Mouse (Mus musculus) embryonic facial prominence, embryonic 11.5 days (tissue): ENCODE measurements around the gene Fiz1. TPM values are rescaled to one million over a fixed set of nuclear protein-coding genes. Genes with fewer than 3 reads are reported as not detected.

ENCODE experiments used
- ATAC-seq: fragments of 200-750 bp; cut with Nextera tagmentation; replicated peaks from 2 replicates; pipeline ENCODE4 v1.8.0; 2017; ENCODE audit warnings: low read depth; ENCODE audit not compliant: insufficient number of reproducible peaks, low FRiP score, low TSS enrichment
- DNase-seq: peaks from one replicate; pipeline ENCODE4 v3.0.0-alpha.2; 2015; ENCODE audit warnings: low spot score
- H3K27ac ChIP-seq: fragments of 300-500 bp; sonication (generic); replicated peaks from 2 replicates; pipeline ENCODE4 v1.5.1; 2014; ENCODE audit warnings: mild to moderate bottlenecking, low read depth, low read length, control low read depth
- H3K27me3 ChIP-seq: fragments of 300-500 bp; sonication (generic); 2 replicates; pipeline ENCODE4 v1.6.1; 2014; ENCODE audit warnings: mild to moderate bottlenecking, low read length, moderate library complexity, mixed read lengths; ENCODE audit not compliant: control insufficient read depth, insufficient read depth
- H3K36me3 ChIP-seq: fragments of 300-500 bp; sonication (generic); replicated peaks from 2 replicates; pipeline ENCODE4 v1.6.1; 2014; ENCODE audit warnings: low read depth, mild to moderate bottlenecking, low read length, moderate library complexity, mixed read lengths; ENCODE audit not compliant: control insufficient read depth, insufficient read depth
- H3K4me1 ChIP-seq: fragments of 300-500 bp; sonication (generic); 2 replicates; pipeline ENCODE4 v1.6.1; 2014; ENCODE audit warnings: low read length, mixed read lengths; ENCODE audit not compliant: control insufficient read depth, insufficient read depth
- H3K4me2 ChIP-seq: fragments of 300-500 bp; sonication (generic); 2 replicates; pipeline ENCODE4 v1.6.1; 2014; ENCODE audit warnings: low read depth, mild to moderate bottlenecking, control low read depth, low read length, moderate library complexity
- H3K4me3 ChIP-seq: fragments of 300-500 bp; sonication (generic); 2 replicates; pipeline ENCODE4 v1.5.1; 2014; ENCODE audit warnings: low read depth, low read length, control low read depth
- H3K9ac ChIP-seq: fragments of 300-500 bp; sonication (generic); replicated peaks from 2 replicates; pipeline ENCODE4 v1.6.1; 2014; ENCODE audit warnings: mild to moderate bottlenecking, control low read depth, low read length
- H3K9me3 ChIP-seq: fragments of 300-500 bp; sonication (generic); replicated peaks from 2 replicates; pipeline ENCODE4 v1.6.1; 2016; ENCODE audit warnings: mild to moderate bottlenecking, low read length, inconsistent platforms, mixed read lengths; ENCODE audit not compliant: control insufficient read depth
- WGBS: fragments of 180-500 bp; shearing (Covaris S2); extraction: QIAGEN DNeasy Blood & Tissue Kit; methylation state at CpG from one replicate; pipeline ENCODE4 v1.1.7; 2014; 5-methylcytosine and 5-hydroxymethylcytosine counted together
- polyA plus RNA-seq: library from polyadenylated mRNA; unstranded; fragments of >200 nt; fragmentation: Nextera tagmentation; extraction: Ambion mirVana; gene quantifications from 2 replicates; pipeline ENCODE4 v1.2.1, GENCODE M21; 2014

The Fiz1 gene
- 42.5 and 43.0 TPM in 2 replicates for polyA plus RNA-seq

DNA sequence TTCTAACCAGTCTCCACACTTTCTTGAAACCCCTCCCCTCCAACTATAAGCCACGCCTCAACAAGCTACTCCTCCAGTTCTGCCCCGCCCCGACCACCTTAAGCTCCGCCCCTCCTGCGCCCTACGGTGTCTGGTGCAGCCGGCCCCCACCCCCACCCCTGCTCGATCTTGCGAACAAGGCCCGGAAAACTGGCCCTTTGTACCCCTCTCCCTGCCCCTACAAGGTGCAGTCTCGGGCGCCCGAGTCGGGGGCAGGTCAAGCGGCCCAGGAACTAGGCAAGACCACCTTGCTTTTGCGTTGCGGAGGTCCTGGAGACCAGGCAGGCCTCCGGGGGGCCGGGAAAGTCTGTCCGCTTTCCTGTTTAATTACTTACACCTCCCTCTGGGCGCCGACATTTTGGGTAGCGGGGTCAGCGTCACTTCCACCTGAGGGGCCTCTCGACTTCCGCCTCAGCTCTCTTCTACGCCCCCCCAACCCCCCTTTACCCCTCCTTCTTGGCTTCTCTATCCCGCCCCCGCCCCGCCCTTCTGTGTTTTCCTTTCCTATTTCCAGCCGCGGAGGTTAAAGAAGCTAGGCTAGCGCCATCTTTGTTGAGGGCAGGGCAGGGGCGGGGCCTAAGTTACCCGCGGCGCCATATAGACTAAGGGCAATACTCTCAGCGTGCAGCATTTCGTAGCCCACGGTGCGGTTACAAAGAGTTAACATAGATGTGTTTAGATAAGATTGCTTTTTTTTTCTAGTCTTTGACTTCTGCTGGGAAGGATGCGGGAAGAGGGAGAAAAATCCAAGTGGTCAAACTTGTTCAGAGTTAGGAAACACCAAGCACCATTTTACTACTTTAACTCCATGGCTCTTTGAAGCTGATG lies at the start of gene Fiz1, which contains the start of gene Zfp524:
Fiz1 (minus strand) TSS at position 447 of the 867 bp plus-strand sequence.
Zfp524 (plus strand) TSS at position 165 of the 867 bp plus-strand sequence.
- peak; percentile 99 for DNase-seq
- H3K27ac ChIP-seq, result peak within 1 kb of the TSS; percentile 97
- no peaks in the 10 kb centered on the region for H3K9me3 ChIP-seq
- H3K4me2 ChIP-seq, result peak within 1 kb of the TSS; percentile 54
- peak; percentile 73 for ATAC-seq
- no peaks in the 10 kb centered on the region for H3K27me3 ChIP-seq
- H3K36me3 ChIP-seq, result peaks cover 22% of the 10 kb centered on the region
- under 1% methylated on average over 42 of the region's 42 CpGs for WGBS
- peak within 1 kb of the TSS; percentile 80 for H3K9ac ChIP-seq
- H3K4me3 ChIP-seq, result peak within 1 kb of the TSS; percentile 62
- H3K4me1 ChIP-seq, result no peaks in the 10 kb centered on the region; the same call in 1 of the 2 replicates

- peak overlapping the region; percentile 96 for H3K27ac ChIP-seq
- peak overlapping the region; percentile 78 for H3K4me2 ChIP-seq
- WGBS, result under 1% methylated on average over 51 of the region's 51 CpGs
- DNase-seq (peak; percentile 92), ATAC-seq (no peak; the same call in 1 of the 2 replicates)
- peak overlapping the region; percentile 74 for H3K4me3 ChIP-seq
- no peaks in the 10 kb centered on the region; the same call in 1 of the 2 replicates for H3K27me3 ChIP-seq
- H3K4me1 ChIP-seq, result peaks cover 6% of the 10 kb centered on the region; the same call in 1 of the 2 replicates
- no peaks in the 10 kb centered on the region; the same call in 1 of the 2 replicates for H3K36me3 ChIP-seq
- no peaks in the 10 kb centered on the region for H3K9me3 ChIP-seq
- H3K9ac ChIP-seq, result peak overlapping the region; percentile 78
Measured at GRCm38 (mm10) chr7:5062360-5063001, 48.0 kb upstream of the Fiz1 start.

DNA sequence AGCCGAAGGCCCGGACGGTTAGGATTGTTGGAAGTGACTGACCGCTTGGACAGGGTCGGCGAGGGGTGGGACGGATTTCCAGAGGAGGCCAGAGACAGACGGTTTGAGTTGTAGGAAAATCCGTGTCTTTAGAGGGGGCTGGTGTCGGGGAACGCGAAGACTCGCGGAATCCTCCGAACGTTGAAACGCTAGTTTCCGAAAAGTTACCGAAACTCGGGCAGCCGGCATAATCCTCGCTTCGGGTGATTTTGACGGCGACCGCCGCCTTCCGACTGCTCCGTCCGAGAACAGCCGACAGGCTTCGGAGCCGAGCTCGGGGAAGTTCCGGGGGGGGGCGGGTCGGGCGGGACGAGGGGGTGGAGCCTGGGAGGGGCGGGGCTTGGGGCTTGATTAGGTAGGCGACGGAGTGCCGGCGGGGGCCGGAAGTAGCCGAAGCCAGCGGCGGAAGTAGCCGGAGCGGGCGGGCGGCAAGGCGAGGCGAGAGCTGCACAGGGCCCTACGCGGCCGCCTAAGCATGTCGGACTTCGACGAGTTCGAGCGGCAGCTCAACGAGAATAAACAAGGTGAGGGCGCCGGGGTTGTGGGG lies 47.4 kb upstream of the Fiz1 start, which contains the start of gene U2af2:
U2af2 (plus strand) TSS at position 370 of the 586 bp plus-strand sequence.
- peak within 1 kb of the TSS; percentile 74 for H3K4me3 ChIP-seq
- no peaks in the 10 kb centered on the region; the same call in 1 of the 2 replicates for H3K36me3 ChIP-seq
- WGBS, result under 1% methylated on average over 54 of the region's 65 CpGs
- DNase-seq, result peak; percentile 93
- peak within 1 kb of the TSS; percentile 96 for H3K27ac ChIP-seq
- H3K27me3 ChIP-seq, result peaks cover 2% of the 10 kb centered on the region; the same call in 1 of the 2 replicates
- H3K4me1 ChIP-seq, result peaks cover 6% of the 10 kb centered on the region; the same call in 1 of the 2 replicates
- peak; percentile 85 for ATAC-seq
- H3K9me3 ChIP-seq, result no peaks in the 10 kb centered on the region
- H3K4me2 ChIP-seq, result peak within 1 kb of the TSS; percentile 82
- peak within 1 kb of the TSS; percentile 78 for H3K9ac ChIP-seq

DNA sequence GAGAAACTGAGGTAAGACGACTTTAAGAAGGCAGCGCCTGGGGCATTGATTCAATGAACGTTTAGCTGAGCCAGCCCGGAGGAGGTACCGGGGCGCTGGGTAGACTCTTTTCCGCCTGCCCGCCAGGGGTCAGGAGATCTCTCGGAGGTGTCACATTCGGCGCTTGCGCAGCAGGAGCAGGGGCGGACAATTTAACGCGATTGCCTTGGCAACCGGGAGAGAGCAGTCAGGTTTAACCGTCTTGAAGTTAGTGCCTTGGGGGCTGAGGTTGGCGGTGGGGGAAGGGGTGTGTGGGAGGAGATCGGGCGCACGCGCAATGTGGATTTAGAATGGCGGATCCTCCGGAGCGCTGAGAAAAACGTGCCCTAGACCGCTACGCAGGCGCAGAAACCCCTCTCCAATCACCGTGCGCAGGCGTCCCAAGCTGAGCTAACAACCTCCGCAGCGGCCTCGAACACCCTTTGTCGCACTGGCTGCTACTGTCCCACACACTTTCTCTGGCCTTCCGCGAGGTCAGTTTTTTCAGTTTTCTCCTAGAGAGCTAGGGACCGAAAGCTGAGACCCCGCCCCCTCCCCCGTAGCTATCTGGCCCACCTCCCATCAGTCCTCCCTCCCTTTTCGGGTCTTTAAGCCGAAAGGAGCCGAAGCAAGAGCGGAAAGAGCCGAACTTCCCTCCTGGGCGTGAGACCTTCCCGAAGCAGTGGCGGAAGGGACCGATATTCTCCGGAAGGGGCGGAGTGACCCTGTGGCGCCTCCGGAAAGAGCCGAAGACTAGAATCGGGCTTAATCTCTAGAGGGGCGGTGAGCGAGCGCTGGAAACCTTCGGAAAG lies 46.7 kb upstream of the Fiz1 start:
- Histone ChIP-seq H3K4me3 (peak overlapping the region; percentile 74), H3K9me3 (no peaks in the 10 kb centered on the region), H3K4me2 (peak overlapping the region; percentile 82), H3K27ac (peak overlapping the region; percentile 96), H3K9ac (peak overlapping the region; percentile 78), H3K36me3 (no peaks in the 10 kb centered on the region), H3K27me3 (peaks cover 6% of the 10 kb centered on the region), H3K4me1 (peaks cover 6% of the 10 kb centered on the region; the same call in 1 of the 2 replicates)
- peak; percentile 89 for ATAC-seq
- DNase-seq, result peak; percentile 100
- under 1% methylated on average over 60 of the region's 60 CpGs for WGBS

DNA sequence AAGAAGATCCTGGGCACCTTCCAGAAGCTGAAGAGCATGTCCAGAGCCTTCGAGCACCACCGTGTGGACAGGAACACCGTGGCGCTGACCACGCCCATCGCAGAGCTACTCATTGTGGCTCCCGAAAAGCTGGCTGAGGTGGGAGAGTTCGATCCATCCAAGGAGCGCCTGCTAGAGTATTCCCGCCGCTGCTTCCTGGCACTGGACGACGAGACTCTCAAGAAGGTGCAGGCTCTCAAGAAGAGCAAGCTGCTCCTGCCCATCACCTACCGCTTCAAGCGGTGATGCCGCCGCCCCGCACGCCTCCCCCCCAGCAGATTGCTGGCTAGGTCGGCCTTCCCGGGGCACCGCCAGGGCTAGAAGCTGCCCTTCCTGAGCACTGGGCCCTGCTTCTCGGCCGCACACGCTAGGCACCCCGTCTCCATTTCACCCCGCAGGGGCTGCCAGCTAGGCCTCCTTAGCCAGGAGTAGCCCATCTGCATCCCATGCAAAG lies 45.8 kb upstream of the Fiz1 start:
- ATAC-seq (no peak), DNase-seq (peak; percentile 88)
- 3% methylated on average over 27 of the region's 27 CpGs for whole genome bisulfite sequencing
- peak overlapping the region; percentile 74 for H3K4me3 ChIP-seq
- H3K9ac ChIP-seq, result peak overlapping the region; percentile 78
- H3K27ac ChIP-seq, result peak overlapping the region; percentile 96
- H3K4me1 ChIP-seq, result peaks cover 6% of the 10 kb centered on the region; the same call in 1 of the 2 replicates
- H3K9me3 ChIP-seq, result no peaks in the 10 kb centered on the region
- H3K4me2 ChIP-seq, result peak overlapping the region; percentile 82
- H3K27me3 ChIP-seq, result peaks cover 14% of the 10 kb centered on the region
- H3K36me3 ChIP-seq, result no peaks in the 10 kb centered on the region

- no peak for ATAC-seq
- Histone ChIP-seq H3K9me3 (no peaks in the 10 kb centered on the region), H3K36me3 (no peaks in the 10 kb centered on the region), H3K9ac (no peak overlapping the region), H3K4me3 (no peak overlapping the region), H3K4me2 (no peak overlapping the region), H3K27me3 (peaks cover 23% of the 10 kb centered on the region), H3K27ac (no peak overlapping the region), H3K4me1 (peaks cover 6% of the 10 kb centered on the region; the same call in 1 of the 2 replicates)
- 86% methylated on average over 12 of the region's 12 CpGs for WGBS
- DNase-seq, result no peak
Measured at GRCm38 (mm10) chr7:5059421-5059820, 44.9 kb upstream of the Fiz1 start.

GRCm38 (mm10) chr7:5058631-5059030 lies 44.1 kb upstream of the Fiz1 start:
- no peak overlapping the region for H3K27ac ChIP-seq
- WGBS, result 88% methylated on average over 1 of the region's 1 CpGs
- ATAC-seq, result no peak
- no peak overlapping the region for H3K4me3 ChIP-seq
- H3K9ac ChIP-seq, result no peak overlapping the region
- H3K4me1 ChIP-seq, result peaks cover 6% of the 10 kb centered on the region; the same call in 1 of the 2 replicates
- DNase-seq, result no peak
- no peaks in the 10 kb centered on the region for H3K9me3 ChIP-seq
- no peaks in the 10 kb centered on the region for H3K36me3 ChIP-seq
- peaks cover 31% of the 10 kb centered on the region for H3K27me3 ChIP-seq
- H3K4me2 ChIP-seq, result no peak overlapping the region
